Mouse (Mus musculus) megakaryocyte, adult 5-6 weeks (primary cell): ENCODE data around the gene Sirt4. TPM values are rescaled to one million over a fixed set of nuclear protein-coding genes. Genes with fewer than 3 reads are reported as not detected.
"Not testable (repeated sequence)": the region's sequence is repeated elsewhere in the genome, so short reads cannot be mapped to it uniquely, and the experiment has no call there.

Experiments
- ATAC-seq: 2 replicates; pipeline ENCODE4 v1.8.0; 2016; ENCODE audit warnings: mild to moderate bottlenecking, inconsistent platforms; ENCODE audit not compliant: poor library complexity, severe bottlenecking
- total RNA-seq, 2 experiments: library from RNA; stranded (forward) in 1 of 2; stranded (reverse) in 1 of 2; fragments of 153-499, 151-499 nt in 1 of 2; fragments of 221-1000, 200-1000 nt in 1 of 2; gene quantifications; 2 replicates each; pipeline versions ENCODE4 v1.2.3 to v1.2.4; 2015 to 2017

Sirt4 gene
- total RNA-seq, 2 experiments from 2014 or later = 2.0 to 5.4 TPM

GRCm38 (mm10) chr5:115516081-115516907 is 31.8 kb upstream of the Sirt4 start:
- peak; percentile 87 for ATAC-seq

GRCm38 (mm10) chr5:115514896-115515587 is 30.5 kb upstream of the Sirt4 start:
- no peak for ATAC-seq

- ATAC-seq = no peak
Measured at GRCm38 (mm10) chr5:115514346-115514745, 29.8 kb upstream of the Sirt4 start.

GRCm38 (mm10) chr5:115513721-115514120 is 29.2 kb upstream of the Sirt4 start:
- ATAC-seq = no peak

GRCm38 (mm10) chr5:115513246-115513645 is 28.7 kb upstream of the Sirt4 start:
- ATAC-seq = no peak

GRCm38 (mm10) chr5:115512375-115512774 is 27.9 kb upstream of the Sirt4 start:
- ATAC-seq = no peak

GRCm38 (mm10) chr5:115509790-115510689 is 25.5 kb upstream of the Sirt4 start:
- ATAC-seq = peak; percentile 38

- ATAC-seq = no peak
Measured at GRCm38 (mm10) chr5:115509321-115509761, 24.8 kb upstream of the Sirt4 start.

GRCm38 (mm10) chr5:115508859-115509147 is 24.3 kb upstream of the Sirt4 start:
- no peak for ATAC-seq

- no peak for ATAC-seq
Measured at GRCm38 (mm10) chr5:115507981-115508858, 23.7 kb upstream of the Sirt4 start.

- ATAC-seq = no peak
Measured at GRCm38 (mm10) chr5:115507267-115507980, 22.9 kb upstream of the Sirt4 start.

- peak; percentile 91 for ATAC-seq
Measured at GRCm38 (mm10) chr5:115506454-115507201, 22.1 kb upstream of the Sirt4 start, which contains the start of gene Pxn. TSS of gene Pxn (plus strand) at chr5:115506676.

GRCm38 (mm10) chr5:115505617-115506016 is 21.1 kb upstream of the Sirt4 start:
- not testable (repeated sequence) for ATAC-seq

GRCm38 (mm10) chr5:115503035-115503434 is 18.5 kb upstream of the Sirt4 start:
- no peak for ATAC-seq

GRCm38 (mm10) chr5:115500383-115500935 is 15.9 kb upstream of the Sirt4 start:
- peak; percentile 100 for ATAC-seq

GRCm38 (mm10) chr5:115498307-115499240 is 14.0 kb upstream of the Sirt4 start:
- ATAC-seq = no peak

- ATAC-seq = no peak
Measured at GRCm38 (mm10) chr5:115497033-115497432, 12.5 kb upstream of the Sirt4 start.
